Mouse (Mus musculus): ENCODE results near the gene Tpte. TPM values are rescaled to one million over a fixed set of nuclear protein-coding genes. Genes with fewer than 3 reads are reported as not detected.

Tpte gene
- total RNA-seq (2023), result not detected

GRCm38 (mm10) chr8:22282999-22283491 is at the start of gene Tpte:
TSS of gene Tpte (plus strand) at chr8:22283441.

GRCm38 (mm10) chr8:22398142-22398951 is 115.1 kb downstream of the Tpte start, which contains the start of gene Slc25a15:
TSS of gene Slc25a15 (minus strand) at chr8:22398597.

DNA sequence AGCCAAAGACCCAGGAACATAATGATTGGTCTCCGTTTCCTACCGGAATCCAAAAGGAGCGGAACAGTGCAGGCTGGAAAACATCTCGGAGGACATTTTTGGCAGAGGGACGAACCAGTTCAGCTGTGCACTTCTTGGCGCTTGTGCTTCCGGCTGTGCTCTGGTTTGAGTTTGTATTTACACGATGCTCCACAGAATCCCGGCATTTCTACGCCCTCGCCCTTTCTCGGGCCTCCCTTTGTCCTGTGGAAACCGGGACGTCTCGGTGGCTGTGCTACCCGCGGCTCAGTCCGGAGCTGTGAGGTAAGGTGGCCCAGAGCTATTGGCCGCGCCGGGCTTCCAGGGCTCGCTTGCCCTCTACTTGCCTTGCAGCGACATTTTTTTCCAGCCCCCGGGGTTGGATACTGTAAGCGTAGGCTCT is 128.1 kb downstream of the Tpte start, which contains the start of gene Mrps31:
Gene Mrps31 (plus strand): TSS at position 80 of the 421 bp plus-strand sequence.

Other genes with a start within 250 kb of the Tpte start
- 1 to 10 TPM; 2.9 to 5.8 TPM for gene Atp7b, start 223.1 kb upstream of the Tpte start, total RNA-seq (2023)
- 1 to 10 TPM; 6.2 to 9.9 TPM for gene Alg11, start 222.7 kb upstream of the Tpte start, total RNA-seq (2023)
- gene Nek5, start 158.4 kb upstream of the Tpte start, total RNA-seq (2023), result not detected
- gene Nek3, start 117.0 kb upstream of the Tpte start, total RNA-seq (2023), result 1 to 10 TPM; 1.0 to 1.1 TPM
- gene Ckap2, start 97.6 kb upstream of the Tpte start, total RNA-seq (2023), result 10 to 100 TPM; 20.3 to 25.3 TPM
- gene Vps36, start 90.6 kb upstream of the Tpte start, total RNA-seq (2023), result 10 to 100 TPM; 20.2 to 23.3 TPM
- gene Thsd1, start 56.1 kb upstream of the Tpte start, total RNA-seq (2023), result under 1 TPM; 0.46 to 0.55 TPM
- gene Slc25a15, start 115.2 kb downstream of the Tpte start, total RNA-seq (2023), result 1 to 10 TPM; 2.1 to 2.2 TPM
- 1 to 10 TPM; 6.2 to 8.3 TPM for gene Mrps31, start 127.9 kb downstream of the Tpte start, total RNA-seq (2023)

Data from neutrophil, adult 83 days (primary cell).